Mouse (Mus musculus): ENCODE measurements around the gene Gm29094.

DNA sequence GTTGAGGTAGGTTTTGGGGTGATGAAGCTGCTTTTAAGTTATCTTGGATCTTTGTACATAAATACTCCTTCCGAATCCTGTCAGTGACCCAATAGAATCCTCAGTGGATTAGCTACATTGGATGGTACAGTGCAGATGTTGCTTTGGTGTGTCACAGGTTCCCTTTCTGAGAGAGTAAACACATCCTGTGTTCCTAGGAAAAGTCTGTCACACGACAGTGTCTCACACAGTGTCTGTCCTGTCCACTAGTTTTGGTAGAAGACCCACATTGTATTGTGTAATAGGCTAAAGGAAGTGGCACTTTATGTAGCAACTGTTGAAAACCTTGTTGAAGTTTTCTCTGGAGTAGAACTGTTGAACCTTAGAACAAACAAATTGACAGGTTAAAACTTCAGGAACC lies 54.2 kb downstream of the Gm29094 start:
- TF ChIP-seq CTCF (IDR thresholded peaks at IDR 0.05; ENCODE audit: borderline replicate concordance, insufficient read depth, low read length) (no peak), POLR2A (IDR thresholded peaks at IDR 0.05; ENCODE audit: low read depth, low read length) (no peak)
